8 mouse cellular contexts compared by ENCODE assay signal in genomic region chr3:145964473-145964872, GRCm38 (mm10). TPM values are rescaled to one million over a fixed set of nuclear protein-coding genes. Genes with fewer than 3 reads are reported as not detected.
DNase-seq lines count a peak whose midpoint lies in the region; ATAC-seq and TF ChIP-seq lines count a peak whose summit lies in the region.

No protein-coding gene starts in this region.

- no peaks in the 10 kb centered on the region for H3K9me3 ChIP-seq in embryonic facial prominence, embryonic 12.5 days
- H3K9me3 ChIP-seq in heart, embryonic 14.5 days (ENCODE audit: control insufficient read depth, low read length): no peaks in the 10 kb centered on the region
- no peaks in the 10 kb centered on the region for H3K9me3 ChIP-seq in kidney, postnatal 0 days (replicated peaks; ENCODE audit: low read length)

- H3K9ac ChIP-seq in embryonic facial prominence, embryonic 12.5 days: no peak overlapping the region
- H3K9ac ChIP-seq in heart, embryonic 14.5 days (ENCODE audit: low read length): peak overlapping the region; percentile 70; the same call in 1 of the 2 replicates
- H3K9ac ChIP-seq in kidney, postnatal 0 days (ENCODE audit: low read depth, low read length): no peak overlapping the region

- WGBS in embryonic facial prominence, embryonic 12.5 days: 9% methylated on average over 10 of the region's 10 CpGs
- WGBS in heart, embryonic 14.5 days: under 1% methylated on average over 10 of the region's 10 CpGs
- WGBS in kidney, postnatal 0 days: 14% methylated on average over 10 of the region's 10 CpGs

- ATAC-seq in embryonic facial prominence, embryonic 12.5 days (ENCODE audit: insufficient number of reproducible peaks, insufficient read depth, low FRiP score, low TSS enrichment): peak; percentile 69; the same call in 1 of the 2 replicates
- peak; percentile 74 for ATAC-seq in heart, embryonic 14.5 days (ENCODE audit: insufficient number of reproducible peaks, insufficient read depth, low FRiP score, low read depth)
- ATAC-seq in kidney, postnatal 0 days (replicated peaks; ENCODE audit: low FRiP score, low read depth): no peak; the same call in 1 of the 2 replicates
- ATAC-seq in CD4-positive, CD25-positive, alpha-beta regulatory T cell, adult 4 months: no peak

- H3K4me2 ChIP-seq in embryonic facial prominence, embryonic 12.5 days (replicated peaks): peak overlapping the region; percentile 40
- H3K4me2 ChIP-seq in heart, embryonic 14.5 days (ENCODE audit: low read length): peak overlapping the region; percentile 53
- H3K4me2 ChIP-seq in kidney, postnatal 0 days (ENCODE audit: low read length): peak overlapping the region; percentile 23; the same call in 1 of the 2 replicates

- H3K4me3 ChIP-seq in embryonic facial prominence, embryonic 12.5 days: no peak overlapping the region
- no peak overlapping the region for H3K4me3 ChIP-seq in heart, embryonic 14.5 days (ENCODE audit: control insufficient read depth in 1 of 2, insufficient read depth in 1 of 2, low read depth in 1 of 2, low read length in 2 of 2)
- H3K4me3 ChIP-seq in kidney, postnatal 0 days (replicated peaks; ENCODE audit: low read depth, low read length): no peak overlapping the region

- DNase-seq in kidney, postnatal 0 days (ENCODE audit: low spot score): peak; percentile 79
- peak; percentile 88 for DNase-seq in lung, postnatal 36 days
- DNase-seq in urinary bladder, postnatal 14 days (ENCODE audit: low spot score): peak; percentile 88
- no peak for DNase-seq in cerebellum, adult 18-20 months
- no peak for DNase-seq in T-cell, adult 2 months (ENCODE audit: low spot score)

- H3K27ac ChIP-seq in embryonic facial prominence, embryonic 12.5 days: 0 out of 2 replicates have a peak overlapping the region, but pooled peaks have one; percentile 18
- peak overlapping the region; percentile 85 to 97 for H3K27ac ChIP-seq in heart, embryonic 14.5 days (replicated peaks in 1 of 2; ENCODE audit: control insufficient read depth in 1 of 2, insufficient read depth in 1 of 2, low read depth in 2 of 2, low read length in 2 of 2)
- H3K27ac ChIP-seq in kidney, postnatal 0 days: peak overlapping the region; percentile 68

- TF ChIP-seq CTCF in kidney, postnatal 0 days (IDR thresholded peaks at IDR 0.05; ENCODE audit: low read depth): no peak

- H3K36me3 ChIP-seq in embryonic facial prominence, embryonic 12.5 days: no peaks in the 10 kb centered on the region
- no peaks in the 10 kb centered on the region for H3K36me3 ChIP-seq in heart, embryonic 14.5 days (ENCODE audit: control insufficient read depth, insufficient read depth, low read length)
- no peaks in the 10 kb centered on the region for H3K36me3 ChIP-seq in kidney, postnatal 0 days (ENCODE audit: insufficient read depth, low read length)

- H3K27me3 ChIP-seq in embryonic facial prominence, embryonic 12.5 days: peaks cover 33% of the 10 kb centered on the region
- H3K27me3 ChIP-seq in heart, embryonic 14.5 days (ENCODE audit: control insufficient read depth, insufficient read depth, low read length): no peaks in the 10 kb centered on the region
- H3K27me3 ChIP-seq in kidney, postnatal 0 days (ENCODE audit: insufficient read depth, low read length): no peaks in the 10 kb centered on the region

- H3K4me1 ChIP-seq in embryonic facial prominence, embryonic 12.5 days: peaks cover 20% of the 10 kb centered on the region; the same call in 1 of the 2 replicates
- peaks cover 35 to 44% of the 10 kb centered on the region in 2 experiments for H3K4me1 ChIP-seq in heart, embryonic 14.5 days (ENCODE audit: control insufficient read depth in 2 of 2, insufficient read depth in 2 of 2, low read length in 2 of 2)
- peaks cover 3% of the 10 kb centered on the region; the same call in 1 of the 2 replicates for H3K4me1 ChIP-seq in kidney, postnatal 0 days (replicated peaks; ENCODE audit: insufficient read depth, low read length)

RNA-seq across cellular contexts. Expression of gene Syde2, which starts 23.2 kb away (rescaled TPM):
- 2.9 and 3.0 TPM in 2 replicates for polyA plus RNA-seq in embryonic facial prominence, embryonic 12.5 days (2016; fragmentation: Nextera tagmentation; extraction: Ambion mirVana)
- polyA plus RNA-seq in heart, embryonic 14.5 days (2014; fragmentation: Nextera tagmentation; extraction: Ambion mirVana): 12.7 and 12.8 TPM in 2 replicates
- polyA plus RNA-seq in kidney, postnatal 0 days (2015; fragmentation: Nextera tagmentation; extraction: Ambion mirVana): 1.8 and 1.9 TPM in 2 replicates
- not detected for polyA plus RNA-seq in CD4-positive, CD25-positive, alpha-beta regulatory T cell, adult 4 months (2017; shearing (Covaris generic))

RNA-seq across cellular contexts. Expression of gene 2410004B18Rik, which starts 26.7 kb away (rescaled TPM):
- polyA plus RNA-seq in embryonic facial prominence, embryonic 12.5 days (2016; fragmentation: Nextera tagmentation; extraction: Ambion mirVana): 50.4 and 54.2 TPM in 2 replicates
- polyA plus RNA-seq in heart, embryonic 14.5 days (2014; fragmentation: Nextera tagmentation; extraction: Ambion mirVana): 36.9 and 43.1 TPM in 2 replicates
- polyA plus RNA-seq in kidney, postnatal 0 days (2015; fragmentation: Nextera tagmentation; extraction: Ambion mirVana): 43.1 and 48.2 TPM in 2 replicates
- 10 to 100 TPM; 18.9 to 21.5 TPM for polyA plus RNA-seq in CD4-positive, CD25-positive, alpha-beta regulatory T cell, adult 4 months (2017; shearing (Covaris generic))

RNA-seq across cellular contexts. Expression of gene Bcl10, which starts 41.9 kb away (rescaled TPM):
- 44.9 and 52.7 TPM in 2 replicates for polyA plus RNA-seq in embryonic facial prominence, embryonic 12.5 days (2016; fragmentation: Nextera tagmentation; extraction: Ambion mirVana)
- 40.2 and 44.0 TPM in 2 replicates for polyA plus RNA-seq in heart, embryonic 14.5 days (2014; fragmentation: Nextera tagmentation; extraction: Ambion mirVana)
- polyA plus RNA-seq in kidney, postnatal 0 days (2015; fragmentation: Nextera tagmentation; extraction: Ambion mirVana): 57.7 and 62.2 TPM in 2 replicates
- 10 to 100 TPM; 43.5 to 50.2 TPM for polyA plus RNA-seq in CD4-positive, CD25-positive, alpha-beta regulatory T cell, adult 4 months (2017; shearing (Covaris generic))

Comparison
In these comparisons a context has a peak if more than half of its experiments do, and no peak if none do; other contexts are left out.
1. ATAC-seq: peak in embryonic facial prominence, embryonic 12.5 days (single experiment) and heart, embryonic 14.5 days (single experiment); none in kidney, postnatal 0 days (single experiment) and CD4-positive, CD25-positive, alpha-beta regulatory T cell, adult 4 months (single experiment).
2. H3K27ac ChIP-seq: peak in every context shown above with its lines; median percentile 91 in heart, embryonic 14.5 days; 68 in kidney, postnatal 0 days; 18 in embryonic facial prominence, embryonic 12.5 days.
3. DNase-seq: peak in kidney, postnatal 0 days (single experiment), lung, postnatal 36 days (single experiment) and urinary bladder, postnatal 14 days (single experiment); none in cerebellum, adult 18-20 months (0 of 2) and T-cell, adult 2 months (single experiment).
4. Peak in every context shown above with its lines, with median percentiles within 50 percentile points of each other: H3K4me2 ChIP-seq.